Mouse (Mus musculus) neural tube, embryonic 14.5 days (tissue): Measurements from ENCODE around the gene Col6a6. TPM values are rescaled to one million over a fixed set of nuclear protein-coding genes. Genes with fewer than 3 reads are reported as not detected.
"Not testable (repeated sequence)": the region's sequence is repeated elsewhere in the genome, so short reads cannot be mapped to it uniquely, and the experiment has no call there.

Experiments used
- ATAC-seq: fragments of 200-750 bp; cut with Nextera tagmentation; 2 replicates; pipeline ENCODE4 v1.8.0; 2017; ENCODE audit warnings: low read depth, mild to moderate bottlenecking, moderate TSS enrichment, moderate library complexity
- H3K27ac ChIP-seq: fragments of 300-500 bp; sonication (generic); 2 replicates; pipeline ENCODE4 v1.5.1; 2014; ENCODE audit warnings: low read depth, mild to moderate bottlenecking, control low read depth, low read length, moderate library complexity, mixed read lengths
- H3K27me3 ChIP-seq: fragments of 300-500 bp; sonication (generic); 2 replicates; pipeline ENCODE4 v1.6.1; 2014; ENCODE audit warnings: low read length; ENCODE audit not compliant: control insufficient read depth, insufficient read depth
- H3K36me3 ChIP-seq: fragments of 300-500 bp; sonication (generic); 2 replicates; pipeline ENCODE4 v1.6.1; 2014; ENCODE audit warnings: low read length, mixed read lengths; ENCODE audit not compliant: control insufficient read depth, insufficient read depth
- H3K4me1 ChIP-seq: fragments of 300-500 bp; sonication (generic); 2 replicates; pipeline ENCODE4 v1.6.1; 2014; ENCODE audit warnings: low read length; ENCODE audit not compliant: control insufficient read depth, insufficient read depth
- H3K4me2 ChIP-seq: fragments of 300-500 bp; sonication (generic); 2 replicates; pipeline ENCODE4 v1.6.1; 2014; ENCODE audit warnings: mild to moderate bottlenecking, low read depth, low read length, control low read depth
- H3K4me3 ChIP-seq: fragments of 300-500 bp; sonication (generic); 2 replicates; pipeline ENCODE4 v1.5.1; 2014; ENCODE audit warnings: low read depth, low read length, control low read depth, mixed read lengths
- H3K9ac ChIP-seq: fragments of 300-500 bp; sonication (generic); replicated peaks from 2 replicates; pipeline ENCODE4 v1.6.1; 2014; ENCODE audit warnings: low read depth, mild to moderate bottlenecking, control low read depth, low read length, mixed read lengths
- H3K9me3 ChIP-seq: fragments of 300-500 bp; sonication (generic); 2 replicates; pipeline ENCODE4 v1.6.1; 2016; ENCODE audit warnings: low read length; ENCODE audit not compliant: control insufficient read depth
- WGBS: fragments of 180-500 bp; shearing (Covaris S2); extraction: QIAGEN DNeasy Blood & Tissue Kit; methylation state at CpG from one replicate; pipeline ENCODE4 v1.1.7; 2014; 5-methylcytosine and 5-hydroxymethylcytosine counted together
- polyA plus RNA-seq: library from polyadenylated mRNA; unstranded; fragments of >200 nt; fragmentation: Nextera tagmentation; extraction: Ambion mirVana; gene quantifications from 2 replicates; pipeline ENCODE4 v1.2.1, GENCODE M21; 2014

The Col6a6 gene
- polyA plus RNA-seq, 1 experiment from 2014 or later, result 0.19 TPM

GRCm38 (mm10) chr9:105841386-105841785, 13.4 kb upstream of the Col6a6 start:
- H3K36me3 ChIP-seq, ATAC-seq, H3K9me3 ChIP-seq, H3K4me2 ChIP-seq, H3K4me1 ChIP-seq, H3K4me3 ChIP-seq, H3K27ac ChIP-seq, H3K27me3 ChIP-seq, H3K9ac ChIP-seq: not testable (repeated sequence)
- WGBS, result 56% methylated on average over 5 of the region's 5 CpGs

GRCm38 (mm10) chr9:105839147-105839515, 11.2 kb upstream of the Col6a6 start:
- no peak for ATAC-seq
- Histone ChIP-seq H3K4me3 (no peak overlapping the region), H3K27ac (no peak overlapping the region), H3K9me3 (no peaks in the 10 kb centered on the region), H3K4me1 (0 out of 2 replicates have a peak, but pooled peaks cover 3% of the 10 kb centered on the region), H3K4me2 (no peak overlapping the region), H3K36me3 (no peaks in the 10 kb centered on the region), H3K9ac (no peak overlapping the region), H3K27me3 (no peaks in the 10 kb centered on the region)
- WGBS, result 91% methylated on average over 5 of the region's 5 CpGs

GRCm38 (mm10) chr9:105838396-105839146, 10.6 kb upstream of the Col6a6 start:
- no peak for ATAC-seq
- Histone ChIP-seq H3K4me2 (no peak overlapping the region), H3K27ac (no peak overlapping the region), H3K36me3 (no peaks in the 10 kb centered on the region), H3K27me3 (no peaks in the 10 kb centered on the region), H3K4me1 (0 out of 2 replicates have a peak, but pooled peaks cover 3% of the 10 kb centered on the region), H3K9me3 (no peaks in the 10 kb centered on the region), H3K4me3 (no peak overlapping the region), H3K9ac (no peak overlapping the region)
- 91% methylated on average over 4 of the region's 4 CpGs for WGBS

GRCm38 (mm10) chr9:105835587-105835986, 7.6 kb upstream of the Col6a6 start:
- Histone ChIP-seq H3K9ac (no peak overlapping the region), H3K4me1 (0 out of 2 replicates have a peak, but pooled peaks cover 3% of the 10 kb centered on the region), H3K4me3 (no peak overlapping the region), H3K27me3 (no peaks in the 10 kb centered on the region), H3K27ac (no peak overlapping the region), H3K9me3 (no peaks in the 10 kb centered on the region), H3K4me2 (no peak overlapping the region), H3K36me3 (no peaks in the 10 kb centered on the region)
- 72% methylated on average over 7 of the region's 7 CpGs for WGBS
- no peak for ATAC-seq

GRCm38 (mm10) chr9:105834799-105835198, 6.8 kb upstream of the Col6a6 start:
- Histone ChIP-seq H3K27ac (no peak overlapping the region), H3K4me3 (no peak overlapping the region), H3K4me1 (0 out of 2 replicates have a peak, but pooled peaks cover 3% of the 10 kb centered on the region), H3K9me3 (no peaks in the 10 kb centered on the region), H3K9ac (no peak overlapping the region), H3K4me2 (no peak overlapping the region), H3K36me3 (no peaks in the 10 kb centered on the region), H3K27me3 (no peaks in the 10 kb centered on the region)
- ATAC-seq, result no peak
- 22% methylated on average over 4 of the region's 4 CpGs for WGBS

GRCm38 (mm10) chr9:105831291-105831690, 3.3 kb upstream of the Col6a6 start:
- 90% methylated on average over 9 of the region's 9 CpGs for WGBS
- ATAC-seq, result no peak
- Histone ChIP-seq H3K36me3 (no peaks in the 10 kb centered on the region), H3K27me3 (0 out of 2 replicates have a peak, but pooled peaks cover 2% of the 10 kb centered on the region), H3K27ac (no peak overlapping the region), H3K9ac (no peak overlapping the region), H3K4me2 (no peak overlapping the region), H3K4me1 (0 out of 2 replicates have a peak, but pooled peaks cover 3% of the 10 kb centered on the region), H3K9me3 (no peaks in the 10 kb centered on the region), H3K4me3 (no peak overlapping the region)

GRCm38 (mm10) chr9:105827076-105827647, 798 bp downstream of the Col6a6 start:
- Histone ChIP-seq H3K36me3 (no peaks in the 10 kb centered on the region), H3K9ac (no peak overlapping the region), H3K4me1 (no peaks in the 10 kb centered on the region), H3K9me3 (no peaks in the 10 kb centered on the region), H3K4me2 (no peak overlapping the region), H3K27ac (no peak overlapping the region), H3K27me3 (0 out of 2 replicates have a peak, but pooled peaks cover 2% of the 10 kb centered on the region), H3K4me3 (no peak overlapping the region)
- 73% methylated on average over 8 of the region's 8 CpGs for WGBS
- no peak for ATAC-seq

- H3K9ac ChIP-seq, result no peak overlapping the region
- H3K27ac ChIP-seq, result no peak overlapping the region
- H3K27me3 ChIP-seq, result no peaks in the 10 kb centered on the region
- no peak overlapping the region for H3K4me3 ChIP-seq
- no peaks in the 10 kb centered on the region for H3K4me1 ChIP-seq
- H3K36me3 ChIP-seq, result no peaks in the 10 kb centered on the region
- no peaks in the 10 kb centered on the region for H3K9me3 ChIP-seq
- 93% methylated on average over 6 of the region's 6 CpGs for WGBS
- no peak overlapping the region for H3K4me2 ChIP-seq
- no peak for ATAC-seq
Observed at GRCm38 (mm10) chr9:105820711-105821110, 7.2 kb downstream of the Col6a6 start.

GRCm38 (mm10) chr9:105819155-105819709, 8.7 kb downstream of the Col6a6 start:
- Histone ChIP-seq H3K9me3 (no peaks in the 10 kb centered on the region), H3K36me3 (no peaks in the 10 kb centered on the region), H3K9ac (no peak overlapping the region), H3K27me3 (no peaks in the 10 kb centered on the region), H3K4me3 (no peak overlapping the region), H3K4me1 (no peaks in the 10 kb centered on the region), H3K4me2 (no peak overlapping the region), H3K27ac (no peak overlapping the region)
- no peak for ATAC-seq
- 72% methylated on average over 29 of the region's 29 CpGs for WGBS
